Mouse (Mus musculus) pancreas, adult 10 weeks (tissue): ENCODE measurements around the gene Sltm. TPM values are rescaled to one million over a fixed set of nuclear protein-coding genes. Genes with fewer than 3 reads are reported as not detected.

Experiments
- polyA plus RNA-seq: library from polyadenylated mRNA; stranded (reverse); fragments of 350-450 nt; fragmentation: Illumina TruSeq; extraction: RNeasy Lipid Tissue Mini Kit (QIAGEN cat#74804); gene quantifications from one replicate; pipeline ENCODE4 v1.2.3, GENCODE M21; 2015; ENCODE audit warnings: low read depth, low replicate concordance; ENCODE audit not compliant: insufficient read depth

The Sltm gene
- polyA plus RNA-seq, result 17.8 TPM

GRCm38 (mm10) chr9:70542305-70543041 lies at the start of gene Sltm:
Gene Sltm (plus strand): TSS chr9:70542754.

GRCm38 (mm10) chr9:70503626-70504041 lies 38.9 kb upstream of the Sltm start, which contains the start of gene Rnf111:
Gene Rnf111 (minus strand): TSS chr9:70503725.

Other genes starting within 250 kb of the Sltm start
- gene Ccnb2, start 121.2 kb upstream of the Sltm start, polyA plus RNA-seq, result 0.72 TPM
- gene Rnf111, start 39.0 kb upstream of the Sltm start, polyA plus RNA-seq, result 4.1 TPM
- gene Gm10642, start 113.5 kb downstream of the Sltm start, polyA plus RNA-seq, result not detected
- 2.9 TPM for gene Mindy2, start 114.4 kb downstream of the Sltm start, polyA plus RNA-seq
- gene Adam10, start 136.2 kb downstream of the Sltm start, polyA plus RNA-seq, result 13.1 TPM